Mouse (Mus musculus) CD4-positive, CD25-positive, alpha-beta regulatory T cell (primary cell): ENCODE results near the gene Lars2. TPM values are rescaled to one million over a fixed set of nuclear protein-coding genes. Genes with fewer than 3 reads are reported as not detected.

Experiments
- polyA plus RNA-seq: library from polyadenylated mRNA; unstranded; fragments of 100-300 nt; shearing (Covaris generic); gene quantifications from one replicate; pipeline ENCODE4 v1.2.1, GENCODE M21; 2017

Gene Lars2
- 267 TPM for polyA plus RNA-seq

DNA sequence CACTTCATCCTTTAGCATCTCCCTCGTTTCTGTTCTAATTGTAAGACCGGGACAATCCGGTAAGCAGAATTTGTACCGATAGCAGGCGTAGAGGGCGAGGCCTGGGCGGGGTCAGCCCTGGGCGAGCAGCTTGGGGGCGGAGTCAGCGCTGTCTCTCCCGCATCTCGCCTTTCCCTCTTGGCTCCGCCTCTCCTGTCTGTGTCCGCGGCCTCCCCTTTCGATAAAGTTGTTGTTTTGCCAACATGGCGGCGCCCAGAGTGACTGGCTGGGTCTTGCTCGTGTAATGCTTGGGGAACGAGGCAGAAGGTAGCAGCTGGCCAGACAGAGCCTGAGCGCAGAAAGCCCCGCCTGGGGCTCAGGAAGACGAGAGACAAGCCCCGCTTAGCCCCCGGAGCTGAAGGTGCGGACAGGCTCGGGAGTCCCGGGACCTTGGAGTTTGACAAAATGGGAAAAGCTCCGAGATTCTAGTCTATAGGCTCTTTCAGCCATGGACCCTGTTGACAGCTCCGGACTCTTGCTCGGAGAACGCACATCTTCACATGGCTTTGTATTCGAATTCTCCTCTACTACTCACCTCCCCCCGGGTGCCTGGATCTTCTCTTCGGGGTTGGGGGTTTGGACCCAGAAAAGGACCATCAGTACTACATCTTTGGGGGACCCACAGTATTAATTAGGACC lies at the start of gene Lars2:
Gene Lars2 (plus strand): TSS at position 220 of the 678 bp plus-strand sequence.

DNA sequence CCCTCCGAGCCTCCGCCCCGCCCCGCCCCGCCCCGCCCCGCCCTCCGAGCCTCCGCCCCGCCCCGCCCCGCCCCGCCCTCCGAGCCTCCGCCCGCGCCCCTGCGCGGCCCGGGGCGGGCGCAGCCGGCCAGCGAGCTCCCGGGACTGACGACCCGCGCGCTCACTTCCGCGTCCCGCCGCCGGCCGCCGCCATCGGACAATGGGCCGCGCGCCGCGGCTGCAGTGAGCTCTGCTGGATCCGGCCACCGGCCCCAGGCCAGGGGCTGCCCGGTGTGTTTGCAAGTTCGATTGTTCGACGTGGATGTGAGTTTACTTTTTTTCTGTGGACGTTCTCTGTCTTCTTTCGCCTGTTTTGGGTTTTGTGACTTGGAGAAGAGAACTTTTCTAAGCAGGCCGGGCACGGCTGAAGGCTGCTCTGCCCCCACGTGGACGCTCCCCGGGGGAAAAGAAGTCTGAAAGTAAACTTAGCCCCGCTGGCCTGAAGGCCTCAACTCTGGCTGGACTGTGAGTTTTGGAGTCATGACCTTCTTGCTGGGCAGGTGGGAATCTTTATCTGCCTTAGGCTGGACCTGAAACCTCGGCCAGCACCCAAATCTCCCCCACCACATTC lies 112.0 kb downstream of the Lars2 start, which contains the start of gene Limd1:
Gene Limd1 (plus strand): TSS at position 121 of the 610 bp plus-strand sequence.

Other genes with a start within 250 kb of the Lars2 start
- 0.42 TPM for gene Clec3b, start 216.0 kb upstream of the Lars2 start, polyA plus RNA-seq
- 3.7 TPM for gene Cdcp1, start 150.9 kb upstream of the Lars2 start, polyA plus RNA-seq
- gene Tmem158, start 106.2 kb upstream of the Lars2 start, polyA plus RNA-seq = 38.7 TPM
- 68.6 TPM for gene Limd1, start 111.8 kb downstream of the Lars2 start, polyA plus RNA-seq
- 73.0 TPM for gene Sacm1l, start 162.8 kb downstream of the Lars2 start, polyA plus RNA-seq